ENCODE assay signal across 18 mouse cellular contexts in genomic region chr5:131459549-131459948, GRCm38 (mm10).
DNase-seq lines count a peak whose midpoint lies in the region; ATAC-seq and TF ChIP-seq lines count a peak whose summit lies in the region.
"Had no signal": no experiment of that assay in that cellular context is flagged by ENCODE, and none has a peak within 500 bp of the region (broad histone marks: within the 10 kb centered on the region; RNA-seq: fewer than 3 reads in every experiment).

No protein-coding gene starts in this region.

- H3K9me3 ChIP-seq in kidney, embryonic 16.5 days (ENCODE audit: low read length) = no peaks in the 10 kb centered on the region
- no peaks in the 10 kb centered on the region for H3K9me3 ChIP-seq in lung, postnatal 0 days (ENCODE audit: low read length)
- H3K9me3 ChIP-seq: heart, embryonic 12.5 days; lung, embryonic 15.5 days; neural tube, embryonic 13.5 days had no signal

- WGBS in kidney, adult 2 months = 75% methylated on average over 2 of the region's 2 CpGs
- WGBS in kidney, embryonic 16.5 days = 77% methylated on average over 2 of the region's 2 CpGs
- WGBS in lung, postnatal 0 days = 63% methylated on average over 2 of the region's 2 CpGs

- no peaks in the 10 kb centered on the region for H3K27me3 ChIP-seq in kidney, adult 2 months (replicated peaks; ENCODE audit: control insufficient read depth, insufficient read depth, low read length)
- H3K27me3 ChIP-seq in kidney, embryonic 16.5 days (ENCODE audit: insufficient read depth, low read length) = no peaks in the 10 kb centered on the region
- H3K27me3 ChIP-seq in lung, postnatal 0 days (replicated peaks; ENCODE audit: insufficient read depth, low read length) = no peaks in the 10 kb centered on the region
- H3K27me3 ChIP-seq: heart, embryonic 12.5 days; lung, embryonic 15.5 days; megakaryocyte, embryonic 14.5 days; neural tube, embryonic 13.5 days had no signal

- TF ChIP-seq EP300 in lung, postnatal 0 days (IDR thresholded peaks at IDR 0.05) = no peak

- no peak overlapping the region for H3K4me3 ChIP-seq in kidney, adult 2 months (ENCODE audit: insufficient read depth, low read depth, low read length)
- H3K4me3 ChIP-seq in kidney, embryonic 16.5 days (ENCODE audit: low read length) = no peak overlapping the region
- no peak overlapping the region for H3K4me3 ChIP-seq in lung, postnatal 0 days (ENCODE audit: low read depth, low read length)
- H3K4me3 ChIP-seq: erythroblast, embryonic 14.5 days; heart, embryonic 12.5 days; lung, embryonic 15.5 days; megakaryocyte, embryonic 14.5 days; neural tube, embryonic 13.5 days had no signal

- 0 out of 2 replicates have a peak, but pooled peaks have one; percentile 19 for TF ChIP-seq CTCF in kidney, adult 2 months (conservative IDR thresholded peaks at IDR 0.05; ENCODE audit: insufficient read depth, insufficient read length, low read depth, low read length)
- TF ChIP-seq CTCF in lung, postnatal 0 days (IDR thresholded peaks at IDR 0.05) = peak; percentile 39

- no peak for TF ChIP-seq POLR2A in kidney, adult 2 months (IDR thresholded peaks at IDR 0.05; ENCODE audit: low read depth, low read length)

- H3K4me1 ChIP-seq in kidney, adult 2 months (ENCODE audit: control insufficient read depth, insufficient read depth, low read length) = no peaks in the 10 kb centered on the region
- H3K4me1 ChIP-seq in kidney, embryonic 16.5 days (ENCODE audit: insufficient read depth, low read length) = no peaks in the 10 kb centered on the region
- H3K4me1 ChIP-seq in lung, postnatal 0 days (ENCODE audit: insufficient read depth, low read depth, low read length) = no peaks in the 10 kb centered on the region
- H3K4me1 ChIP-seq: heart, embryonic 12.5 days; lung, embryonic 15.5 days; megakaryocyte, embryonic 14.5 days had no signal

- peak; percentile 23 for DNase-seq in embryo, embryonic 10.5 days (ENCODE audit: low spot score)
- no peak for DNase-seq in embryo, embryonic 11 days
- no peak for DNase-seq in kidney, adult 2 months
- no peak for DNase-seq in lung, postnatal 0 days (ENCODE audit: low spot score)
- no peak for DNase-seq in lung, postnatal 4 days
- DNase-seq in mesoderm, embryonic 11.5 days (ENCODE audit: low read depth, low spot score) = peak; percentile 12
- DNase-seq in frontal cortex, postnatal 14 days (ENCODE audit: low spot score in 2 of 2) = no peak
- DNase-seq: adrenal gland, adult 2 months; cerebellum, adult 18-20 months; gastrocnemius, postnatal 25 days; heart, postnatal 4 days; thymus, adult 18-20 months had no signal

- no peak overlapping the region for H3K27ac ChIP-seq in kidney, adult 2 months (ENCODE audit: insufficient read depth, low read depth, low read length)
- H3K27ac ChIP-seq in kidney, embryonic 16.5 days (ENCODE audit: low read length) = no peak overlapping the region
- H3K27ac ChIP-seq in lung, postnatal 0 days (ENCODE audit: low read length) = no peak overlapping the region
- H3K27ac ChIP-seq: lung, embryonic 15.5 days had no signal

- no peak overlapping the region for H3K4me2 ChIP-seq in kidney, embryonic 16.5 days (replicated peaks; ENCODE audit: low read depth, low read length)
- H3K4me2 ChIP-seq in lung, postnatal 0 days (replicated peaks; ENCODE audit: low read depth, low read length) = no peak overlapping the region
- H3K4me2 ChIP-seq: heart, embryonic 12.5 days; lung, embryonic 15.5 days; neural tube, embryonic 13.5 days had no signal

- H3K36me3 ChIP-seq in kidney, adult 2 months (ENCODE audit: control insufficient read depth, insufficient read depth, low read length) = no peaks in the 10 kb centered on the region
- H3K36me3 ChIP-seq in kidney, embryonic 16.5 days (ENCODE audit: insufficient read depth, low read length) = peaks cover 53% of the 10 kb centered on the region
- no peaks in the 10 kb centered on the region for H3K36me3 ChIP-seq in lung, postnatal 0 days (ENCODE audit: insufficient read depth, low read length)

- no peak overlapping the region for H3K9ac ChIP-seq in kidney, embryonic 16.5 days (replicated peaks; ENCODE audit: low read length)
- no peak overlapping the region for H3K9ac ChIP-seq in lung, postnatal 0 days (replicated peaks; ENCODE audit: low read depth)
- H3K9ac ChIP-seq: heart, embryonic 12.5 days; lung, embryonic 15.5 days; neural tube, embryonic 13.5 days had no signal

- no peak for ATAC-seq in kidney, embryonic 16.5 days (ENCODE audit: low FRiP score, low TSS enrichment)
- ATAC-seq in lung, postnatal 0 days = no peak

Comparison
In these comparisons a context has a peak if more than half of its experiments do, and no peak if none do; other contexts are left out.
1. DNase-seq: peak in embryo, embryonic 10.5 days (single experiment) and mesoderm, embryonic 11.5 days (single experiment); none in embryo, embryonic 11 days (single experiment), kidney, adult 2 months (single experiment), lung, postnatal 0 days (single experiment), lung, postnatal 4 days (0 of 2) and frontal cortex, postnatal 14 days (0 of 2).